Mouse (Mus musculus) forebrain, embryonic 12.5 days (tissue): ENCODE measurements around the gene 1700012B07Rik. TPM values are rescaled to one million over a fixed set of nuclear protein-coding genes. Genes with fewer than 3 reads are reported as not detected.

Source experiments
- ATAC-seq: fragments of 200-750 bp; cut with Nextera tagmentation; 2 replicates; pipeline ENCODE4 v1.8.0; 2017; ENCODE audit warnings: moderate TSS enrichment; ENCODE audit not compliant: low FRiP score
- H3K27ac ChIP-seq: fragments of 300-500 bp; sonication (generic); 2 replicates; pipeline ENCODE4 v1.5.1; 2016; ENCODE audit warnings: mild to moderate bottlenecking
- H3K27me3 ChIP-seq: fragments of 300-500 bp; sonication (generic); 2 replicates; pipeline ENCODE4 v1.6.1; 2016; ENCODE audit warnings: mild to moderate bottlenecking
- H3K36me3 ChIP-seq: fragments of 300-500 bp; sonication (generic); replicated peaks from 2 replicates; pipeline ENCODE4 v1.6.1; 2016; ENCODE audit warnings: mild to moderate bottlenecking
- H3K4me1 ChIP-seq: fragments of 300-500 bp; sonication (generic); 2 replicates; pipeline ENCODE4 v1.6.1; 2016
- H3K4me2 ChIP-seq: fragments of 300-500 bp; sonication (generic); 2 replicates; pipeline ENCODE4 v1.6.1; 2016; ENCODE audit warnings: mild to moderate bottlenecking, moderate library complexity
- H3K4me3 ChIP-seq: fragments of 300-500 bp; sonication (generic); replicated peaks from 2 replicates; pipeline ENCODE4 v1.5.1; 2016; ENCODE audit warnings: mild to moderate bottlenecking
- H3K9ac ChIP-seq: fragments of 300-500 bp; sonication (generic); 2 replicates; pipeline ENCODE4 v1.6.1; 2016; ENCODE audit warnings: mild to moderate bottlenecking
- H3K9me3 ChIP-seq: fragments of 300-500 bp; sonication (generic); 2 replicates; pipeline ENCODE4 v1.6.1; 2016
- WGBS: fragments of 180-500 bp; shearing (Covaris S2); methylation state at CpG from one replicate; pipeline ENCODE4 v1.1.7; 2016; 5-methylcytosine and 5-hydroxymethylcytosine counted together
- polyA plus RNA-seq: library from polyadenylated mRNA; unstranded; fragments of >200 nt; fragmentation: Nextera tagmentation; extraction: Ambion mirVana; gene quantifications from 2 replicates; pipeline ENCODE4 v1.2.1, GENCODE M21; 2016

Gene 1700012B07Rik
- polyA plus RNA-seq, 1 experiment from 2014 or later, result not detected

- Histone ChIP-seq H3K9me3 (no peaks in the 10 kb centered on the region), H3K4me2 (no peak overlapping the region), H3K27me3 (no peaks in the 10 kb centered on the region), H3K4me3 (no peak overlapping the region), H3K9ac (no peak overlapping the region), H3K27ac (no peak overlapping the region), H3K36me3 (no peaks in the 10 kb centered on the region), H3K4me1 (no peaks in the 10 kb centered on the region)
- WGBS, result 91% methylated on average over 5 of the region's 5 CpGs
- ATAC-seq, result no peak
These were observed 2.5 kb upstream of the 1700012B07Rik start for GRCm38 (mm10) chr11:109830368-109830767.

DNA sequence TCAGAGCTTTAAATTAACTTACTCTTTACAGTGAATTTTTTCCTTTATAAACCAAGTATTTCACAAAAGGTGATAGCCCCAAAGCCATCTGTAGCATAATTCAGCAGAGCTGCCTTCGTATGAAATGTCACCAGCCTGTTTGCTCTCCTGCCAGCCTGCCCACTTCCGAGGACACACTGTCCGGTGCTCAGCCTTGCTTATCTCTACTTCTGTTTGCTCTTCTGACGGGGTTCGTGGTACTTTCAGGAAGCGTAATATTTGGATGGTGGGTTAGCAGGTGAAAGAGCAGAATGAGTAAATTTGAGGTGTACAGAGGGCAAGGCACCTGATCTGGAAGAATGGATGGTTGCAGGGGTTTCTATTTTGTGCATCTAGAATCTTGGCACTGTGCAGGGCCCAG is 5.6 kb downstream of the 1700012B07Rik start:
- 92% methylated on average over 6 of the region's 6 CpGs for WGBS
- Histone ChIP-seq H3K4me1 (no peaks in the 10 kb centered on the region), H3K9ac (no peak overlapping the region), H3K4me3 (no peak overlapping the region), H3K27ac (no peak overlapping the region), H3K4me2 (no peak overlapping the region), H3K9me3 (no peaks in the 10 kb centered on the region; the same call in 1 of the 2 replicates), H3K36me3 (no peaks in the 10 kb centered on the region), H3K27me3 (no peaks in the 10 kb centered on the region)
- no peak for ATAC-seq

- H3K27me3 ChIP-seq, result no peaks in the 10 kb centered on the region
- H3K9ac ChIP-seq, result no peak overlapping the region
- H3K9me3 ChIP-seq, result no peaks in the 10 kb centered on the region
- 86% methylated on average over 3 of the region's 3 CpGs for WGBS
- no peaks in the 10 kb centered on the region for H3K4me1 ChIP-seq
- ATAC-seq, result no peak
- H3K27ac ChIP-seq, result no peak overlapping the region
- no peaks in the 10 kb centered on the region for H3K36me3 ChIP-seq
- no peak overlapping the region for H3K4me3 ChIP-seq
- H3K4me2 ChIP-seq, result no peak overlapping the region
These were observed 10.4 kb downstream of the 1700012B07Rik start for GRCm38 (mm10) chr11:109817405-109817804.

DNA sequence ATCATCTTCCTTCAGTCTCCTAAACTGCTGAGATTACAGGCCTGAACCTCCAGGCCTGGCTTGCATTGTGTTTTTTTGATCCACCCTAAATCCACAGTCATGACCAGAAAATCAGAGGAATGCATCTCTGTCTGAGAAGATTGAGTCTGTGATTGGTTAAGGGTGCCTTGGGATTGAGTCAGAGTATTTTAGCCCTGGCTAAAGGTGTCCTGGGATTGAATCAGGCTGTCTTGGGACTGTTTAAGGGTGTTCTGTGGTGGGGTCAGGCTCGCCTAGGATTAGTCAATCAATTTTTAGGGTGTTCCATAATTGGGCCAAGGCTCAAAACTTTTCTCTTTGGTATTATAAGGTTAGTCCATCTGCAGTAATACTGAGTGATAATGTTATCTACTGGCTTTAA is 10.9 kb downstream of the 1700012B07Rik start:
- Histone ChIP-seq H3K9ac (no peak overlapping the region), H3K9me3 (no peaks in the 10 kb centered on the region), H3K4me1 (no peaks in the 10 kb centered on the region), H3K27me3 (no peaks in the 10 kb centered on the region), H3K4me2 (no peak overlapping the region), H3K4me3 (no peak overlapping the region), H3K27ac (no peak overlapping the region), H3K36me3 (no peaks in the 10 kb centered on the region)
- WGBS, result 86% methylated on average over 1 of the region's 1 CpGs
- ATAC-seq, result no peak

DNA sequence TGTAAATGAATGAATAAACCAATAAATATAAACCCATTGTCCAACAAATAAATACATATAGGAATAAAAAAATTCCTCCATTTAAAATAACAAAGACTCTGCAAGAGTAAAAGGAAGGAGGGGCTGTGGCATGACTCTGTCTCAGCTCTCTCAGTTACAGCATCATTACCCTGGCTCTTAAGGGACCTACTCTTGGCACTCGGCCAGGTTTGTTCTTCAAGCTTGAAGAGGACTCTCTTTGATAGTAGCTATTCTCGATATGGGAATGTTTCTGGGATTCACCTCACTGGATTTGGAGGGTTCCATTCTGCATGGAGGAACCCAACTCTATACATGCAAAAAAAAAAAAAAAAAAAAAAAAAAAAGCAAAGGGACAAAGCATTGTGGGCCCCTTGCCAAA is 16.1 kb downstream of the 1700012B07Rik start:
- no peak for ATAC-seq
- 76% methylated on average over 2 of the region's 2 CpGs for whole genome bisulfite sequencing
- H3K4me3 ChIP-seq, result no peak overlapping the region

GRCm38 (mm10) chr11:109809175-109809855 is 18.5 kb downstream of the 1700012B07Rik start:
- no peak overlapping the region for H3K4me2 ChIP-seq
- 68% methylated on average over 4 of the region's 4 CpGs for WGBS
- no peak for ATAC-seq
- H3K9me3 ChIP-seq, result no peaks in the 10 kb centered on the region
- no peaks in the 10 kb centered on the region for H3K4me1 ChIP-seq
- H3K27ac ChIP-seq, result no peak overlapping the region
- H3K27me3 ChIP-seq, result no peaks in the 10 kb centered on the region
- H3K9ac ChIP-seq, result no peak overlapping the region
- H3K4me3 ChIP-seq, result no peak overlapping the region
- no peaks in the 10 kb centered on the region for H3K36me3 ChIP-seq

More for the DNA sequence above, 16.1 kb downstream of the 1700012B07Rik start:
- H3K9me3 ChIP-seq, result no peaks in the 10 kb centered on the region
- H3K4me2 ChIP-seq, result no peak overlapping the region
- H3K36me3 ChIP-seq, result no peaks in the 10 kb centered on the region
- H3K4me1 ChIP-seq, result no peaks in the 10 kb centered on the region
- no peak overlapping the region for H3K9ac ChIP-seq
- H3K27me3 ChIP-seq, result no peaks in the 10 kb centered on the region
- H3K27ac ChIP-seq, result no peak overlapping the region

- Histone ChIP-seq H3K27ac (no peak overlapping the region), H3K4me3 (no peak overlapping the region), H3K9ac (no peak overlapping the region), H3K9me3 (no peaks in the 10 kb centered on the region), H3K4me1 (no peaks in the 10 kb centered on the region), H3K27me3 (no peaks in the 10 kb centered on the region), H3K36me3 (no peaks in the 10 kb centered on the region), H3K4me2 (no peak overlapping the region)
- no peak for ATAC-seq
- 84% methylated on average over 1 of the region's 1 CpGs for WGBS
These were observed 26.3 kb downstream of the 1700012B07Rik start for GRCm38 (mm10) chr11:109801515-109801914.

GRCm38 (mm10) chr11:109797531-109797930 is 30.3 kb downstream of the 1700012B07Rik start:
- no peak for ATAC-seq
- H3K36me3 ChIP-seq, result no peaks in the 10 kb centered on the region
- H3K4me1 ChIP-seq, result no peaks in the 10 kb centered on the region
- H3K9ac ChIP-seq, result no peak overlapping the region
- 89% methylated on average over 6 of the region's 6 CpGs for WGBS
- H3K9me3 ChIP-seq, result no peaks in the 10 kb centered on the region
- H3K27ac ChIP-seq, result no peak overlapping the region
- H3K27me3 ChIP-seq, result no peaks in the 10 kb centered on the region
- H3K4me2 ChIP-seq, result no peak overlapping the region
- H3K4me3 ChIP-seq, result no peak overlapping the region

DNA sequence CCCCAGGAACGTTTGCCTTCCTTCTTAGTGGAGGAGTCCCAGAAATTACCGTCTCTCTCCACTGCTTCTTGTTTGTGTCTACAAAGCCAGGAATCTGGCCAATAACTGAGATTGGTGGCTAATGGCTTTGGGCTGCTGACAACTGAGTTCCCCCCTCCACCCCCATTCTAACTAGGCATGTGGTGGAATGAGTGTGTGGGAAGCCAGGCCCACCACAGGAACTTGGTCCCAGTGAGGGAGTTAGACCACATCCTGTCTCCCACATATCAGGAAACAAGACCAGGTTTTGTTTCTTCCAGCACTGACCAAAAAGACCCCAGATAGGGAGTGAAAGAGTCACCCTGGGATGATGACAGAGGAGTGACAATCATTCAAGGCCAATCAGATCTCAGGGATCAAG is 32.3 kb downstream of the 1700012B07Rik start:
- H3K4me3 ChIP-seq, result no peak overlapping the region
- no peak overlapping the region for H3K4me2 ChIP-seq
- H3K27ac ChIP-seq, result no peak overlapping the region
- no peaks in the 10 kb centered on the region for H3K4me1 ChIP-seq
- ATAC-seq, result no peak
- no peaks in the 10 kb centered on the region for H3K36me3 ChIP-seq
- no peak overlapping the region for H3K9ac ChIP-seq
- H3K27me3 ChIP-seq, result no peaks in the 10 kb centered on the region
- 86% methylated on average over 2 of the region's 2 CpGs for WGBS
- H3K9me3 ChIP-seq, result no peaks in the 10 kb centered on the region

DNA sequence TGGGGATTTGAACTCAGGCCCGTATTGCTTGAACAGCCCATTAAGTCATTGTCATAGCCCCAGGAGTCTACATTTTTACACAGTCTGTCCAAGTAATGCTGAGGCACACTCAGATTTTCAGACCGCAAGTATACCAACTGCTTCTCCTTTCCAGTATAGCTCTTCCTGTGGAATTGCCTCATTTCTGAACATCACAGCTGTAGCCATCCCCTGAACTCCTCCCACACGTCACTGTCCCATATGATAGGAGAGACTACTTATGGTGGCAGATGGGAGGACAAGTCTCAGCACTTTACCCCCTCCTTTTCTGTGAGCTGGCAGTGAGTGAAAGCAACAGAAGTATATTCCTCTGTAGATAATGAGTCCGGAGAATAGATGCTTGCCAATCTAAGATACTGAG is 34.3 kb downstream of the 1700012B07Rik start:
- H3K9ac ChIP-seq, result no peak overlapping the region
- H3K27me3 ChIP-seq, result no peaks in the 10 kb centered on the region
- H3K9me3 ChIP-seq, result no peaks in the 10 kb centered on the region
- H3K36me3 ChIP-seq, result no peaks in the 10 kb centered on the region
- H3K4me3 ChIP-seq, result no peak overlapping the region
- H3K4me1 ChIP-seq, result no peaks in the 10 kb centered on the region
- ATAC-seq, result no peak
- H3K27ac ChIP-seq, result no peak overlapping the region
- WGBS, result 91% methylated on average over 4 of the region's 4 CpGs
- no peak overlapping the region for H3K4me2 ChIP-seq

- no peak for ATAC-seq
- H3K9ac ChIP-seq, result no peak overlapping the region
- no peak overlapping the region for H3K4me3 ChIP-seq
- H3K9me3 ChIP-seq, result no peaks in the 10 kb centered on the region
- H3K27me3 ChIP-seq, result no peaks in the 10 kb centered on the region
- no peaks in the 10 kb centered on the region for H3K36me3 ChIP-seq
- WGBS, result 94% methylated on average over 13 of the region's 13 CpGs
- H3K27ac ChIP-seq, result no peak overlapping the region
- no peak overlapping the region for H3K4me2 ChIP-seq
- no peaks in the 10 kb centered on the region for H3K4me1 ChIP-seq
These were observed 35.3 kb downstream of the 1700012B07Rik start for GRCm38 (mm10) chr11:109792401-109792997.

- no peak overlapping the region for H3K27ac ChIP-seq
- WGBS, result 85% methylated on average over 2 of the region's 2 CpGs
- H3K27me3 ChIP-seq, result no peaks in the 10 kb centered on the region
- no peak overlapping the region for H3K9ac ChIP-seq
- H3K4me2 ChIP-seq, result no peak overlapping the region
- no peaks in the 10 kb centered on the region for H3K9me3 ChIP-seq
- no peak overlapping the region for H3K4me3 ChIP-seq
- H3K4me1 ChIP-seq, result no peaks in the 10 kb centered on the region
- H3K36me3 ChIP-seq, result no peaks in the 10 kb centered on the region
- ATAC-seq, result no peak
These were observed 35.9 kb downstream of the 1700012B07Rik start for GRCm38 (mm10) chr11:109791965-109792364.

DNA sequence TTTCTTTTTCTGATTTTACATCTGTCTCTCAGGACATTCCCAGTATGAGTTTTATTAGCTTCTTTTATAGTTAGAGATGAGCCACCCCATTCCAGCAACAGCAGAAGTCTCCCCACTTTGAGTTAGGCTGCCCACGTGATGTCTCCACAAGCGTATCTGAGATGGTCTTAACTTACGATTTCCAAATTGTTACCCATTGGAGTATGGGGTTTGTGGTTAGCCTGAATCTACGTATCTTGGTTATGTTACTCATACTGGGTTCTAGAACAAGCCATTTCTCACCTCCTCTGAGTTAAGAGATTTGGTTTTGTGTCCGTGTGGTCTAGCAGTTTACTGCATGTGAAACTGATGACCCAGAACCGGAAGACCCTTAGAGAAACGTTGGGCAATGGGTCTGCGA is 37.6 kb downstream of the 1700012B07Rik start:
- no peak for ATAC-seq
- 90% methylated on average over 8 of the region's 8 CpGs for WGBS
- no peaks in the 10 kb centered on the region for H3K27me3 ChIP-seq
- no peak overlapping the region for H3K4me2 ChIP-seq
- no peak overlapping the region for H3K9ac ChIP-seq
- no peaks in the 10 kb centered on the region for H3K36me3 ChIP-seq
- no peak overlapping the region for H3K4me3 ChIP-seq
- H3K4me1 ChIP-seq, result no peaks in the 10 kb centered on the region
- no peak overlapping the region for H3K27ac ChIP-seq
- no peaks in the 10 kb centered on the region for H3K9me3 ChIP-seq
